Mouse (Mus musculus) small intestine, adult 2 months (tissue): ENCODE data around the gene Spsb3.

ENCODE experiments used
- CTCF ChIP-seq: fragments of 200-500 bp; IDR thresholded peaks from 2 replicates; pipeline ENCODE4 v1.5.1; 2012; ENCODE audit warnings: low read depth, mild to moderate bottlenecking, control low read depth, inconsistent platforms, low read length, moderate library complexity, mixed read lengths; ENCODE audit not compliant: insufficient replicate concordance, insufficient read length; ENCODE audit errors: extremely low read depth
- POLR2A ChIP-seq: fragments of 200-500 bp; IDR thresholded peaks from 2 replicates; pipeline ENCODE4 v1.6.1; 2012; ENCODE audit warnings: low read depth, mild to moderate bottlenecking, control low read depth, inconsistent platforms, low read length, moderate library complexity

DNA sequence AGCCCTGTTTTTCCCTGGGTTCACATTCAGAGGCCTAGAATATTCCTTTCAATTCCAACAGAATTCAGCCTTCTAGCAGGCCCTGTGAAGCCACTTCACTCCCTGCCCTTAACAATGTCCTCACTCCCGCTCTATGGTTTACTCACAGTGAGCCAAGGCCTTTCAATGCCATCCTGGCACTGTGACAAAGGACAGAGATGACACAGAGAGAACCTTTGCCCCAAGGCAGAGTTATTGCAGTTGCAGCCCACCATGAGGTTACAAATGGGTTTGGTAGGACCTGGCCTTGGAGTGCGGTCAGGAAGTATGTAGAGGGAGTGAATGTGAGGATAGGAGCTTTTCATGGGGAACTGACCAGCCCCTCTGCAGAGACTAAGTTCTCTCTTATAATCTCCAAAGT lies 21.1 kb downstream of the Spsb3 start:
- TF ChIP-seq CTCF (no peak), POLR2A (no peak)
